Mouse (Mus musculus): Measurements from ENCODE around the gene Ripk1.

Gene Ripk1

GRCm38 (mm10) chr13:34076561-34077491 lies 74.7 kb downstream of the Ripk1 start:
- no peak for DNase-seq (ENCODE audit: low read depth, low spot score)

- DNase-seq (ENCODE audit: low read depth, low spot score), result peak; percentile 69
Measured at GRCm38 (mm10) chr13:34077492-34078271, 75.5 kb downstream of the Ripk1 start, which contains the start of gene Tubb2a. TSS of gene Tubb2a (minus strand) at chr13:34078007.

GRCm38 (mm10) chr13:34078500-34079280 lies 76.5 kb downstream of the Ripk1 start:
- DNase-seq (ENCODE audit: low read depth, low spot score), result no peak

GRCm38 (mm10) chr13:34079801-34080200 lies 77.6 kb downstream of the Ripk1 start:
- DNase-seq (ENCODE audit: low read depth, low spot score), result no peak

- DNase-seq (ENCODE audit: low read depth, low spot score), result no peak
Measured at GRCm38 (mm10) chr13:34081926-34082325, 79.8 kb downstream of the Ripk1 start.

- no peak for DNase-seq (ENCODE audit: low read depth, low spot score)
Measured at GRCm38 (mm10) chr13:34084026-34084750, 82.0 kb downstream of the Ripk1 start.
